Mouse (Mus musculus): ENCODE data around the gene Aaas.

Aaas gene

GRCm38 (mm10) chr15:102350138-102350941, at the start of gene Aaas:
TSS of gene Aaas (minus strand) at chr15:102350771.
- peak; percentile 98 for DNase-seq (ENCODE audit: low spot score)

DNA sequence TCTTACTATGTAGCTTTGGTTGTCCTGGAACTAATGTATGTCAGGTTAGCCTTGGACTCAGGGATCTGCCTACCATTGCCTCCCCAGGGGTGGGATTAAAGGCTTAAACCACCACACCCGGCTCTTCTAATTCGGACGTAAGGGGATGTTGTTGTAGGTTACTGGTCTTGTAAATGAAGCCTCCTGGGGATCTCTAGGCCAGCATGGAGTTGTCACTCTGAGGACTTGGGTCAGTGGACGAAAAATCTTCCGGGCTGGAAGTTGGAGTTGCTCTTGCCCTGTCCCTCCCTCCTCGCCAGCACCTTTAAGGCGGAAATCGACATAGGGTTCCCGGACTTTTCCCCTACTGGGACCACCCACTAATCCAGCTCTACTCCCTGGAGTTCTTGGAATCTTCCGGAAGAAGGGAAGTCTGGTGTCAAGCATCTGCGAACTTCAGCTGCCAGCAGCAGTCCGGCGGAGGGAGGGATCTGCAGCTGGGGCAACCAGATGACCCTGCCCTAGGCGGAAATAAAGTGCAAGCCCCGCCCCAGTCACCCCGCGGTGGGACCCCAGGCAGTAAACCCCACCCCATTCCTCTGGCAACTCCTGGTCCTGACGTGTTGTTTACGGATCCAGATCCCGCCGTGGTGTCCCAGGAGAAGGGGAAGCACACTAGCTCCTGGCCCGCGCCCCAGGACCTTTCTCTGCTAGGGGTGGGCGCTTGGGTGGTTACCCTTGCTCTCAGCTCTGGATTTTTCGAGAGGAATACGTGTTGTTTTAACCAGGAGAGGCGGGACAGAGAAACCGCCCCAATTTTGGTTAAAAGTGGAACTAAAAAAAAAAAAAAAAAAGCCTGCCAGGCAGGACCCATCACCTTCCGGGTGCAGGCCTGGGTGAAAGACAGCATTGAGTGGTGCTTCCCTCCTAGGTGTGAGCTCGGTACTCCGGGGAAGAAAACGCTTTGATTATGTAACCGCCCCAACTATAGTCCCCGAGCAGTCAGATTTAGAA, 49.0 kb upstream of the Aaas start:
- peak; percentile 91 for DNase-seq (ENCODE audit: low spot score)

DNA sequence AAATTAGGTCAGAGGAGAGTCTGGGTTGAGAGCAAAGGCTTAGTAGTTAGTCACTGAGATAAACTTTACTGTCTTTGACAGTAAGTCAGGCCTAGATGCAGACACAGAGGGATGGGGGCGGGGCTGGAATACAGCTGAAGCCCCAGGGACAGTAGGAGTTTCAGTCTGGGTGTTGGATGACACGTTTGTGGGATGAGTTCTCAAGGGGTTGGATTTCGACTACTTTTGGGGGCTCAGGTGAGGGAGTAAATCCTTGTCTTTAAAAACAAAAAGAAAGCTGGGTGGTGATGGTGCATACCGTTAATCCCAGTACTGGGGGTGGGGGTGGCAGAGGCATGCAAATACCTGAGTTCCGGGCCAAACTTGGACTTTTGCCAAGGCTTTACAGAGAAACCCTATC, 48.1 kb upstream of the Aaas start:
- peak; percentile 58 for DNase-seq (ENCODE audit: low spot score)

- no peak for DNase-seq (ENCODE audit: low spot score)
Observed at GRCm38 (mm10) chr15:102395061-102395460, 44.5 kb upstream of the Aaas start.

GRCm38 (mm10) chr15:102393584-102394014, 43.0 kb upstream of the Aaas start:
- DNase-seq (ENCODE audit: low spot score), result no peak

DNA sequence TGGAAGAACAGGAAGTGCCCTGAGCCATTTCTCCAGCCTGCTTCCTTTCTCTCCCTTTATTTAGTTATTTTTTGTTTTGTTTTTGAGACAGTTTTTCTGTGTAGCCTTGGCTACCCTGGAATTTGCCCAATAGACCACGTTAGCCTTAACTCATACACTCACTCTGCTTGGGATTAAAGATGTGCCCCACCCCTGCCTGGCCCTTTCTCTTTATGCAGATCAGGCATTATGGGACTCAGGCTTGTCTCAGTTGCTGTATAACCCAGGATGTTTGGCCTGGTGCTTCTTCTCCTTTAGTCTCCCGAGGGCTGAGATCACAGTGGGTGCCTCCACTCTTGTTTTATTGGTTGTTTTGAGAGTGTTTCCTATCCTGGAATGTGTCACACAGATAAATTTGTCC, 41.9 kb upstream of the Aaas start:
- DNase-seq (ENCODE audit: low spot score), result no peak

- DNase-seq (ENCODE audit: low spot score), result no peak
Observed at GRCm38 (mm10) chr15:102388942-102389341, 38.4 kb upstream of the Aaas start.

GRCm38 (mm10) chr15:102386640-102387039, 36.1 kb upstream of the Aaas start:
- no peak for DNase-seq (ENCODE audit: low spot score)

DNA sequence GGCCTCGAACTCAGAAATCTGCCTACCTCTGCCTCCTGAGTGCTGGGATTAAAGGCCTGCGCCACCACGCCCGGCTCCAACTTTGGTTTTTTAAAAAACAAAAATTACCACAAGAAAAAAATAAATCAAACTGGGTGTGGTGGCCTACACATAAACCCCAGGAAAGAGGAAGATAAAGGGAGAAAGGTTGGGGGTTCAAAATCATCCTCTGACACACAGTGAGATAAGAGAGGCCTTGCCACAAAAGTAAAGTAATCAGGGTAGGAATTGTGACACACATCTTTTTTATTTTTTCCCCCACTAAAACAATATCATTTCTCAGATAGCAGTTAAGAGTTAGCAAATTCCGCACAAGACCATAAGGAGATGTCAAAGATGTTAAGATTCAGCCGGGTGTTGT, 33.1 kb upstream of the Aaas start:
- DNase-seq (ENCODE audit: low spot score), result no peak

- DNase-seq (ENCODE audit: low spot score), result peak; percentile 94
Observed at GRCm38 (mm10) chr15:102381575-102381974, 31.0 kb upstream of the Aaas start.

- peak; percentile 69 for DNase-seq (ENCODE audit: low spot score)
Observed at GRCm38 (mm10) chr15:102377810-102378262, 27.3 kb upstream of the Aaas start.

GRCm38 (mm10) chr15:102377163-102377543, 26.6 kb upstream of the Aaas start:
- DNase-seq (ENCODE audit: low spot score), result peak; percentile 94

GRCm38 (mm10) chr15:102376453-102377162, 26.0 kb upstream of the Aaas start:
- DNase-seq (ENCODE audit: low spot score), result peak; percentile 63

- DNase-seq (ENCODE audit: low spot score), result no peak
Observed at GRCm38 (mm10) chr15:102370727-102371126, 20.2 kb upstream of the Aaas start.

DNA sequence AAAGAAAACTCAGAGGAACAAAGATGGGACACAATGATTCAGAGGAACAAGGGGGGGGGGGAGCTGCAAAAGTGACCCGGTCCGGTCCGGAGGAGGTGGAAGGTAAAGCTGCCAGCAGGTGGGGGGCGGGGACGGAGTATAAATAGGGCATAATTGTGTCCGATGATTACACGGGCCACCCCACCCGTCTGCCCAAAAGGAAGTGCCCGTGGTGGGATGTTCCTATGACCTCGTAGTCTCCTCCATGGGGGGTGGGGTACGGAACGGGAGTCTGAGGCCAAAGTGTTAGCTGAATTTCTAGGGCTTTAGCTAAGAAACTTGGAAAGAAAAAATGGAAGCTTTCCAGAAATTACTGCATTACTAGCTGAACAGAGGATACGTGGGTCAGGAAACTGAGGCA, 19.4 kb upstream of the Aaas start:
- DNase-seq (ENCODE audit: low spot score), result peak; percentile 58

GRCm38 (mm10) chr15:102366733-102367344, 16.3 kb upstream of the Aaas start, which contains the start of gene Sp7:
TSS of gene Sp7 (minus strand) at chr15:102367182.
- peak; percentile 41 for DNase-seq (ENCODE audit: low spot score)

GRCm38 (mm10) chr15:102366238-102366637, 15.7 kb upstream of the Aaas start:
- no peak for DNase-seq (ENCODE audit: low spot score)

- DNase-seq (ENCODE audit: low spot score), result no peak
Observed at GRCm38 (mm10) chr15:102364678-102365077, 14.1 kb upstream of the Aaas start.

DNA sequence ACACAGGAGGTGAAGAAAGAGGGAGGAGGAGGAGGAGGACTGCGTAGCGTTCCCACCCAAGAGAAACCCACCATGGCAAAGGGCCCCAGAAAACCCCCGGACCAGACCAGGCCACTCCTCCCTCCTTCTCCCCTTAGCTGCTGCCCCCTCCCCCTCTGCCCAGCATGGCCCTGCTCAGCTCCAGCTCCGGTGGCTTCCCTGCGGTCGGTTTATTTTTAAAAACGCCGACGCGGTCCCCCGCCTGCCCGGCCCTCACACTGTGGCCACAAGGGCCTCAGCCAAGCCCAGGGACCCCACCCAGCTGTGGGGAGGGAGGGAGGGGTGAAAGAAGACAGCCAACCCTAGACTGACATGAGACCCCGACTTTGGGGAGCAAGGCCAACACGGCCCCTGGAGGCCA, 12.1 kb upstream of the Aaas start:
- peak; percentile 57 for DNase-seq (ENCODE audit: low spot score)

GRCm38 (mm10) chr15:102358834-102359233, 8.3 kb upstream of the Aaas start:
- DNase-seq (ENCODE audit: low spot score), result no peak

- no peak for DNase-seq (ENCODE audit: low spot score)
Observed at GRCm38 (mm10) chr15:102358126-102358525, 7.6 kb upstream of the Aaas start.

Data from testis, postnatal 10 days (tissue).